Mouse (Mus musculus) midbrain, postnatal 0 days (tissue): Measurements from ENCODE around the gene Arid1b. TPM values are rescaled to one million over a fixed set of nuclear protein-coding genes. Genes with fewer than 3 reads are reported as not detected.

Source experiments
- ATAC-seq: fragments of 200-750 bp; cut with Nextera tagmentation; 2 replicates; pipeline ENCODE4 v1.8.0; 2017; ENCODE audit warnings: moderate number of reproducible peaks, mild to moderate bottlenecking, moderate TSS enrichment, moderate library complexity; ENCODE audit not compliant: low FRiP score
- DNase-seq: peaks from one replicate; pipeline ENCODE4 v3.0.0-alpha.2; 2015; ENCODE audit warnings: low spot score
- H3K27ac ChIP-seq: fragments of 300-500 bp; sonication (generic); 2 replicates; pipeline ENCODE4 v1.5.1; 2014; ENCODE audit warnings: low read depth, mild to moderate bottlenecking, low read length, mixed read lengths
- H3K27me3 ChIP-seq: fragments of 300-500 bp; sonication (generic); 2 replicates; pipeline ENCODE4 v1.6.1; 2014; ENCODE audit warnings: low read length, control low read depth, mixed read lengths; ENCODE audit not compliant: insufficient read depth
- H3K36me3 ChIP-seq: fragments of 300-500 bp; sonication (generic); 2 replicates; pipeline ENCODE4 v1.6.1; 2014; ENCODE audit warnings: low read length, control low read depth, mixed read lengths; ENCODE audit not compliant: insufficient read depth
- H3K4me1 ChIP-seq: fragments of 300-500 bp; sonication (generic); 2 replicates; pipeline ENCODE4 v1.6.1; 2014; ENCODE audit warnings: mild to moderate bottlenecking, control low read depth, antibody characterized with exemption, low read length, mixed read lengths; ENCODE audit not compliant: insufficient read depth
- H3K4me2 ChIP-seq: fragments of 300-500 bp; sonication (generic); 2 replicates; pipeline ENCODE4 v1.6.1; 2014; ENCODE audit warnings: low read depth, mild to moderate bottlenecking, low read length, mixed read lengths; ENCODE audit not compliant: poor library complexity, severe bottlenecking
- H3K4me3 ChIP-seq: fragments of 300-500 bp; sonication (generic); 2 replicates; pipeline ENCODE4 v1.5.1; 2014; ENCODE audit warnings: low read depth, mild to moderate bottlenecking, low read length, moderate library complexity
- H3K9ac ChIP-seq: fragments of 300-500 bp; sonication (generic); replicated peaks from 2 replicates; pipeline ENCODE4 v1.6.1; 2014; ENCODE audit warnings: mild to moderate bottlenecking, low read length, moderate library complexity, mixed read lengths; ENCODE audit not compliant: poor library complexity, severe bottlenecking
- H3K9me3 ChIP-seq: fragments of 300-500 bp; sonication (generic); 2 replicates; pipeline ENCODE4 v1.6.1; 2016; ENCODE audit warnings: low read length, control low read depth
- CTCF ChIP-seq: IDR thresholded peaks from 2 replicates; pipeline ENCODE4 v1.5.1; 2016; ENCODE audit warnings: antibody characterized with exemption, mild to moderate bottlenecking
- WGBS: fragments of 180-500 bp; shearing (Covaris S2); extraction: QIAGEN DNeasy Blood & Tissue Kit; methylation state at CpG from one replicate; pipeline ENCODE4 v1.1.7; 2014; 5-methylcytosine and 5-hydroxymethylcytosine counted together
- polyA plus RNA-seq: library from polyadenylated mRNA; unstranded; fragments of >200 nt; fragmentation: Nextera tagmentation; extraction: Ambion mirVana; gene quantifications from 2 replicates; pipeline ENCODE4 v1.2.1, GENCODE M21; 2015
- total RNA-seq: library from RNA; depleted of rRNA; stranded (reverse); fragments of >200 nt; gene quantifications from 2 replicates; pipeline ENCODE4 v1.2.3, GENCODE M21; 2014

The Arid1b gene
- total and polyA plus RNA-seq, 2 experiments from 2014 or later: 11.9 to 73.3 TPM

- 72% methylated on average over 6 of the region's 6 CpGs for whole genome bisulfite sequencing
- Histone ChIP-seq H3K4me1 (peaks cover 2% of the 10 kb centered on the region; the same call in 1 of the 2 replicates), H3K4me3 (no peak overlapping the region), H3K4me2 (no peak overlapping the region), H3K27ac (no peak overlapping the region), H3K27me3 (no peaks in the 10 kb centered on the region), H3K9ac (no peak overlapping the region), H3K9me3 (no peaks in the 10 kb centered on the region), H3K36me3 (no peaks in the 10 kb centered on the region)
- no peak for DNase-seq
- no peak for ATAC-seq
- no peak for TF ChIP-seq CTCF
Measured at GRCm38 (mm10) chr17:5154322-5154721, 160.2 kb downstream of the Arid1b start.

GRCm38 (mm10) chr17:5157609-5158008, 163.5 kb downstream of the Arid1b start:
- no peaks in the 10 kb centered on the region for H3K27me3 ChIP-seq
- DNase-seq (no peak), ATAC-seq (no peak)
- TF ChIP-seq CTCF: no peak
- H3K4me1 ChIP-seq: peaks cover 4% of the 10 kb centered on the region
- H3K36me3 ChIP-seq: no peaks in the 10 kb centered on the region
- no peak overlapping the region for H3K9ac ChIP-seq
- H3K4me3 ChIP-seq: no peak overlapping the region
- H3K27ac ChIP-seq: no peak overlapping the region
- no peaks in the 10 kb centered on the region for H3K9me3 ChIP-seq
- 86% methylated on average over 7 of the region's 7 CpGs for WGBS
- H3K4me2 ChIP-seq: no peak overlapping the region

GRCm38 (mm10) chr17:5162525-5162924, 168.4 kb downstream of the Arid1b start:
- no peak overlapping the region for H3K4me2 ChIP-seq
- TF ChIP-seq CTCF: no peak
- H3K27me3 ChIP-seq: no peaks in the 10 kb centered on the region
- H3K36me3 ChIP-seq: no peaks in the 10 kb centered on the region
- no peak overlapping the region for H3K27ac ChIP-seq
- ATAC-seq (no peak), DNase-seq (no peak)
- no peak overlapping the region for H3K4me3 ChIP-seq
- no peaks in the 10 kb centered on the region for H3K9me3 ChIP-seq
- H3K4me1 ChIP-seq: peaks cover 7% of the 10 kb centered on the region; the same call in 1 of the 2 replicates
- H3K9ac ChIP-seq: no peak overlapping the region
- WGBS: 15% methylated on average over 2 of the region's 2 CpGs

GRCm38 (mm10) chr17:5163251-5163826, 169.2 kb downstream of the Arid1b start:
- H3K27me3 ChIP-seq: no peaks in the 10 kb centered on the region
- H3K36me3 ChIP-seq: no peaks in the 10 kb centered on the region
- DNase-seq (no peak), ATAC-seq (no peak)
- no peak overlapping the region for H3K4me2 ChIP-seq
- no peak overlapping the region for H3K4me3 ChIP-seq
- H3K9ac ChIP-seq: no peak overlapping the region
- no peak for TF ChIP-seq CTCF
- WGBS: 78% methylated on average over 7 of the region's 7 CpGs
- peaks cover 12% of the 10 kb centered on the region for H3K4me1 ChIP-seq
- H3K27ac ChIP-seq: no peak overlapping the region
- no peaks in the 10 kb centered on the region for H3K9me3 ChIP-seq

- ATAC-seq (no peak), DNase-seq (no peak)
- H3K36me3 ChIP-seq: no peaks in the 10 kb centered on the region
- no peaks in the 10 kb centered on the region for H3K27me3 ChIP-seq
- no peaks in the 10 kb centered on the region for H3K9me3 ChIP-seq
- TF ChIP-seq CTCF: no peak
- no peak overlapping the region for H3K27ac ChIP-seq
- H3K4me3 ChIP-seq: no peak overlapping the region
- peaks cover 18% of the 10 kb centered on the region for H3K4me1 ChIP-seq
- WGBS: 88% methylated on average over 4 of the region's 4 CpGs
- H3K4me2 ChIP-seq: no peak overlapping the region
- no peak overlapping the region for H3K9ac ChIP-seq
Measured at GRCm38 (mm10) chr17:5164794-5165193, 170.7 kb downstream of the Arid1b start.

- no peak for DNase-seq
- no peaks in the 10 kb centered on the region for H3K36me3 ChIP-seq
- WGBS: 58% methylated on average over 15 of the region's 15 CpGs
- no peak for ATAC-seq
- H3K4me1 ChIP-seq: peaks cover 18% of the 10 kb centered on the region
- no peak overlapping the region for H3K4me3 ChIP-seq
- H3K9me3 ChIP-seq: no peaks in the 10 kb centered on the region
- no peak overlapping the region for H3K4me2 ChIP-seq
- H3K9ac ChIP-seq: no peak overlapping the region
- no peak overlapping the region for H3K27ac ChIP-seq
- no peaks in the 10 kb centered on the region for H3K27me3 ChIP-seq
- TF ChIP-seq CTCF: no peak
Measured at GRCm38 (mm10) chr17:5165201-5165825, 171.2 kb downstream of the Arid1b start.
